Mouse (Mus musculus): Measurements from ENCODE around the gene B3galt1.

The B3galt1 gene

DNA sequence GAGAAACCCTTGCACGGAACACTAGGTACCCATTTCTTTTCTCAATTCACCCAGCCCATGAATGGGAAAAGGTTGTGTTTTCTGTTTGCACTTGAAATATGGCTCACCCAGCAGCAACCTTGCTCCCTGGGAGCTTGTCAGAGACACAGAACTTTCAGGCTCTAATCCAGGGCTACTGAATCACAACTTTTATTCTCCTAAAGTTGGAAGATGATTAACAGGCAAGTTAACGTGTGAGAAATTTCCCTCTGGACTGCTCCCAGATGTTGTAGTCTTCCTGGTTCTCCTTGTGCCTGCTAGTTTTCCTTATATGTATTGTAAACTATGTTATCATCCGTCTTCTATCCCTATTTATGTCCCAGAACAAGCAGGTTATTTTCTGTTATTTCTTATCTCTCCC, 221.9 kb downstream of the B3galt1 start:
- Histone ChIP-seq H3K36me3 (ENCODE audit: insufficient read depth, low read length) (no peaks in the 10 kb centered on the region), H3K4me1 (replicated peaks; ENCODE audit: low read depth, low read length) (no peaks in the 10 kb centered on the region), H3K27me3 (ENCODE audit: insufficient read depth, low read length) (no peaks in the 10 kb centered on the region), H3K4me3 (replicated peaks; ENCODE audit: low read length) (no peak overlapping the region), H3K9me3 (ENCODE audit: low read length) (no peaks in the 10 kb centered on the region)
- no peak for TF ChIP-seq CTCF (conservative IDR thresholded peaks at IDR 0.05; ENCODE audit: low read length)
- no peak for TF ChIP-seq POU5F1 (IDR thresholded peaks at IDR 0.05; ENCODE audit: borderline replicate concordance, low read length)
- TF ChIP-seq NANOG (IDR thresholded peaks at IDR 0.05; ENCODE audit: borderline replicate concordance, low read length): no peak

DNA sequence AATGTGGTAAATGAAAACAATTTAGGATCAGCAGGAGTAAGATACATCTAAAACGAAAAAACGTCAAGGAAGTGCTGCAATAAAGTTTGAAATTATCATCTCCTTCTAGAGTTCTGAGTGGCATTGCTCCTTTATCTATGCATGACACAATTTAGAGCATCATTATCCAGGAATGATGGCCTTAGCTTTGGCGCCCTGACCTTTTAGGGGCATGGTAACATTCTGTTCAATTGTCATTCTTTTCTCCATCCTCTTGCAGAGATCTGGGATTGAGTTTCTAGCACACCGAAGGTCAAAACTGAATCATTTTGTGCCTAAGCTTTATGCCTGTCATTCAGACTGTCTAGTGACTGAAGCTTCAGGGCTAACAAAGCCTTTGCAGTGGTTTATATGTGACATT, 231.9 kb downstream of the B3galt1 start:
- Histone ChIP-seq H3K4me3 (replicated peaks; ENCODE audit: low read length) (no peak overlapping the region), H3K36me3 (ENCODE audit: insufficient read depth, low read length) (no peaks in the 10 kb centered on the region), H3K4me1 (replicated peaks; ENCODE audit: low read depth, low read length) (no peaks in the 10 kb centered on the region), H3K27me3 (ENCODE audit: insufficient read depth, low read length) (no peaks in the 10 kb centered on the region), H3K9me3 (ENCODE audit: low read length) (no peaks in the 10 kb centered on the region)
- TF ChIP-seq POU5F1 (IDR thresholded peaks at IDR 0.05; ENCODE audit: borderline replicate concordance, low read length) (no peak), NANOG (IDR thresholded peaks at IDR 0.05; ENCODE audit: borderline replicate concordance, low read length) (no peak), CTCF (conservative IDR thresholded peaks at IDR 0.05; ENCODE audit: low read length) (no peak)

DNA sequence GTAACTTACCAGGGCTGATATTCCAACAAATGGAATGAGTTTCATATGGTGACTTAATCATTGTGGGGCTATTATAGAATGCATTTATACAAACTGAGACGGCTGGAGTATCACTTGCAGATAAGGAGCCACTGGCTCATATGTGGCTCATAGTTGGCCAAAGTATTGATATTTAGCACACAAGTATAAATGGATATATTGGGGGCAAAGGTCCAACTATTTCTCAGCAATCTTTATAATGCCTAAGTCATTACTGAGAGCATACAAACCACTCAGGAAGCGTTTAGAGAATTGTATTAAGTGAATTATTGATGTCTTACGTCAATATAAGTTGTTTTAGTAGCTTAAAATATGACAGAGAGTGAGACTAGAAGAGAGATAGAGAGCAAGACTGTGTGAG, 234.3 kb downstream of the B3galt1 start:
- Histone ChIP-seq H3K4me3 (replicated peaks; ENCODE audit: low read length) (no peak overlapping the region), H3K36me3 (ENCODE audit: insufficient read depth, low read length) (no peaks in the 10 kb centered on the region), H3K4me1 (replicated peaks; ENCODE audit: low read depth, low read length) (no peaks in the 10 kb centered on the region), H3K9me3 (ENCODE audit: low read length) (no peaks in the 10 kb centered on the region), H3K27me3 (ENCODE audit: insufficient read depth, low read length) (no peaks in the 10 kb centered on the region)
- TF ChIP-seq CTCF (conservative IDR thresholded peaks at IDR 0.05; ENCODE audit: low read length) (no peak), POU5F1 (IDR thresholded peaks at IDR 0.05; ENCODE audit: borderline replicate concordance, low read length) (no peak), NANOG (IDR thresholded peaks at IDR 0.05; ENCODE audit: borderline replicate concordance, low read length) (no peak)

DNA sequence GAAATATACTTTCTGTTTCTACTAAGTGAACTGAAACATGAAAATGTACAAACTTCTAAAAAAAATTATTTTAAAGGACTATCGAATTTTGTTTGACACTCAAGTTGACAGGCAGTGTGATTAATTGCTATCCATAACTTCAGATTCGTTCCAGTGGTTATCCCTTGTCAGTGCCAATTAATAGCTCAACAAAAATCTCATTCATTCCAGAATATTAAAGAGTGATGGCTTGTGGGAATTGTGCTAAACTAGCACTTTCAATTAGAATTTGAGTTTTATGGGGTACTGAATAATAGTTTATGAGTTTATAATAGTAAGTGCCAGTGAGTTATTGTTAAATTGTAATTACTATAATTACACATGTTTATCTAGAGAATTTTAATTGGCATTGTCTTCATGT, 250.5 kb downstream of the B3galt1 start:
- H3K4me1 ChIP-seq (replicated peaks; ENCODE audit: low read depth, low read length): no peaks in the 10 kb centered on the region
- H3K36me3 ChIP-seq (ENCODE audit: insufficient read depth, low read length): no peaks in the 10 kb centered on the region
- no peaks in the 10 kb centered on the region for H3K27me3 ChIP-seq (ENCODE audit: insufficient read depth, low read length)
- TF ChIP-seq CTCF (conservative IDR thresholded peaks at IDR 0.05; ENCODE audit: low read length) (no peak), POU5F1 (IDR thresholded peaks at IDR 0.05; ENCODE audit: borderline replicate concordance, low read length) (no peak), NANOG (IDR thresholded peaks at IDR 0.05; ENCODE audit: borderline replicate concordance, low read length) (no peak)
- no peaks in the 10 kb centered on the region for H3K9me3 ChIP-seq (ENCODE audit: low read length)
- H3K4me3 ChIP-seq (replicated peaks; ENCODE audit: low read length): no peak overlapping the region

DNA sequence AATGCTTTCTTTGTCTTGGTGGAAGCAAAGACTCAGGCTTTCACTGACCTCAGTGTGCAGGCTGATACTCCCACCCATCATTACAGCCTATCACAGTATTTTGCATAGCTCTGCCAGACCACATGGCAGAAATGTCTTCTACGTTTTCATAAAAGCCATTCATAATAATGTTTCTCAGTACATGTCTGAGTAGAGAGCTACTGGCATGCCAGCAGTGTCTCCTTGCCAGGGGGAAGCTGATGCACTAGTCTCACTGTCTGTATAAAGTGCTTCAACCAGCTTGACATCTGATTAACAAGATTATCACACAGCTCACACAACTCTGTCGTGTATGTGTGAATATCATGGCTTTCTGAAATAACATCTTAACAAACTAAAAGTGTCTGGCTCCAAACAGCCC, 252.3 kb downstream of the B3galt1 start:
- H3K4me3 ChIP-seq (replicated peaks; ENCODE audit: low read length): no peak overlapping the region
- H3K4me1 ChIP-seq (replicated peaks; ENCODE audit: low read depth, low read length): no peaks in the 10 kb centered on the region
- TF ChIP-seq CTCF (conservative IDR thresholded peaks at IDR 0.05; ENCODE audit: low read length) (no peak), POU5F1 (IDR thresholded peaks at IDR 0.05; ENCODE audit: borderline replicate concordance, low read length) (no peak), NANOG (IDR thresholded peaks at IDR 0.05; ENCODE audit: borderline replicate concordance, low read length) (no peak)
- H3K36me3 ChIP-seq (ENCODE audit: insufficient read depth, low read length): no peaks in the 10 kb centered on the region
- no peaks in the 10 kb centered on the region for H3K9me3 ChIP-seq (ENCODE audit: low read length)
- H3K27me3 ChIP-seq (ENCODE audit: insufficient read depth, low read length): no peaks in the 10 kb centered on the region

DNA sequence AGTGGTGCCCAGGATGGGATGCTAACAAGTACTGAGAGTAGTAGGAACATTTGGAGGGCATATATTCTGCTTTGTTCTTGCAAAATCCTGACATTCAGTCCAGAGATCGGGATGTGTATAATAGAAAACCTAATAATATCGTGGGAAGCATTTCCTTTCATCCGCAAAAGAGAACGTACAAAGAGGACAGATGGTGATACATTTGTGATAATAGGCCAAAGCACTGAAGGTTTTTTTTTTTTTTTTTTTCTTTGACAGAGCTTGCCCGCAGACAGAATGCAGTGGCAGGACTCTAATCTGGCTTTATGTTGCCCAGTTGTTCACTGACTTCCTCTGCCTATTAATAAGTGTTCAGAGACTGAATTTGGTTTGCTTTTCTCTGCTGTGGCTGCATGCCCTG, 256.7 kb downstream of the B3galt1 start:
- no peak overlapping the region for H3K4me3 ChIP-seq (replicated peaks; ENCODE audit: low read length)
- no peak for TF ChIP-seq POU5F1 (IDR thresholded peaks at IDR 0.05; ENCODE audit: borderline replicate concordance, low read length)
- H3K36me3 ChIP-seq (ENCODE audit: insufficient read depth, low read length): no peaks in the 10 kb centered on the region
- no peaks in the 10 kb centered on the region for H3K4me1 ChIP-seq (replicated peaks; ENCODE audit: low read depth, low read length)
- H3K27me3 ChIP-seq (ENCODE audit: insufficient read depth, low read length): no peaks in the 10 kb centered on the region
- no peaks in the 10 kb centered on the region for H3K9me3 ChIP-seq (ENCODE audit: low read length)

DNA sequence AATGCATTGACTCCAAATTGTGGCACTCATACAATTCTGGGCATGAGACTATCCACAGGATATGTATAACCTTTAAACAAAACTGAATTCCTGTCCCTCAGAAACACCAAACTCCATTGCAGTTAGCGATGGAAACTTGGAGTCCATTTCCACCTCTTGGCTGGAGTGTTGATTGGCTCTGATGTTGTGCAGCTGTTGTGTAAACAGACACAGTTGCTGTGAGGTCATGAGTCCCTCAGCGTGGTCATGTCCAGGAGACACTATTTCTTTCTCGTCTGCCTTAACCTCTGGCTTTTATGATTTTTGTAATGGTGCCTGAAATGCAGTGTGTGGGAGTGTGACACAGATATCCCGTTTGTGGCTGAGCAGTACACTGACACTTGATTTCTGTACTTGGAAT, 262.0 kb downstream of the B3galt1 start:
- Histone ChIP-seq H3K4me3 (replicated peaks; ENCODE audit: low read length) (no peak overlapping the region), H3K27me3 (ENCODE audit: insufficient read depth, low read length) (no peaks in the 10 kb centered on the region), H3K9me3 (ENCODE audit: low read length) (no peaks in the 10 kb centered on the region), H3K36me3 (ENCODE audit: insufficient read depth, low read length) (no peaks in the 10 kb centered on the region), H3K4me1 (replicated peaks; ENCODE audit: low read depth, low read length) (no peaks in the 10 kb centered on the region)
- TF ChIP-seq NANOG (IDR thresholded peaks at IDR 0.05; ENCODE audit: borderline replicate concordance, low read length): no peak
- TF ChIP-seq CTCF (conservative IDR thresholded peaks at IDR 0.05; ENCODE audit: low read length): no peak
- no peak for TF ChIP-seq POU5F1 (IDR thresholded peaks at IDR 0.05; ENCODE audit: borderline replicate concordance, low read length)

DNA sequence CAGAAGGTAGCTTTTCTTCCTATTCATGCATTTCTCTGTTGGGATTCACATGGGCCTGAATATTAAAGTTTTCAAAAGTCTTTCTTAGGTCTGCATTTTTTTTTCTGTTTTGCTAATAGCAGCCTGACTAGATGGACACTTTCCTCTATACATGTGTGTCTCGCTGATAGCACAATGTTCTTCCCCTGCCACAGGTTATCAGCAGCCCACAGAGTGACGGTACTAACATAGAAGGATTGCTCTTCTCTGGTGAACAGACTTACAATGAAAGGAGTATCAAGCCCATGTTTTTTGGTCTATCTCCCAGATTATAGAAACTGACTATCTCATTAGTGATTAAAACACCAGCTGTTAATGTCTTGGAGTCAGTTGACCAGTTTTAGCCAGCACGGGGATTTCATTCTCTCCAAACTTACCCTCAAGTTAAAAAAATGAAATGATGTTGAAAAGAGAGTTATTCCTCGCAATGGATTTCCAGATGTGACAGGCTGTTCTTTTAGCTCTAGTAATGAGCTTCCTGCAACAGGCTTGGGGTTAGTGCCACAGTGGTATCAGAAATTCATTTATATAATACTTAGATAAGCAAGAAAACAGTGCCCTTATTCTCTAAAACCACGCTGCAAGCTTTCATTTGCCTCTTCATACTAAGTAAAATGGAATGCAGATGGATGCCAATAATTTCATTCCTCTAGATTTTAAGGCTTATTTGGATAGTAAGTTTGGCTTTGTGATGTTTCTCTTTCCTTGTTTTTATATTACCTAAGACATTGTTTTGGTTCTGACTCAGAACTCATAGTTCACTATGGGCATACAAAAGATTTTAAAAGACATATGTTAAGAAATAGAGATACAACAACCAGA, 263.6 kb downstream of the B3galt1 start:
- Histone ChIP-seq H3K27me3 (ENCODE audit: insufficient read depth, low read length) (no peaks in the 10 kb centered on the region), H3K4me3 (replicated peaks; ENCODE audit: low read length) (no peak overlapping the region), H3K9me3 (ENCODE audit: low read length) (no peaks in the 10 kb centered on the region), H3K36me3 (ENCODE audit: insufficient read depth, low read length) (no peaks in the 10 kb centered on the region), H3K4me1 (replicated peaks; ENCODE audit: low read depth, low read length) (no peaks in the 10 kb centered on the region)
- TF ChIP-seq NANOG (IDR thresholded peaks at IDR 0.05; ENCODE audit: borderline replicate concordance, low read length) (no peak), CTCF (conservative IDR thresholded peaks at IDR 0.05; ENCODE audit: low read length) (no peak), POU5F1 (IDR thresholded peaks at IDR 0.05; ENCODE audit: borderline replicate concordance, low read length) (no peak)

DNA sequence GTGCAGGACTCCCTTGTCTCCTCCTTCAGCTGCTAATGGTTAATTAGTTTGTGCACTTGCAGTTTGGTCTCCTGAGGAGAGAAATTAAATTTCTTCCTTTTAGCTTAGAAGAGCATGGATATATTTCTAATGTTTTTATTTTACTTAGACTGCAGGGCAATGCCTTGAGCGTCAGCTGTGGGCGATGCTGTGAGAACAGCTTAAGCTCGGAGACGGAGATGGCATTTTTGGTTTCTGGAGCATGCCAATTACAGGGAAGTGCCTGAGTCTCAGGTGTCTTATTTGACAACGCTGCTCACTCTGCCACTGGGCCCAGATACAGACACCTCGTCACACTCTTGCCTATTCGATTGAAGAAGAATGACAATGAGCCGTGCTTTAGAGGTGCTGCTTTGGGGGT, 282.1 kb downstream of the B3galt1 start:
- Histone ChIP-seq H3K4me3 (replicated peaks; ENCODE audit: low read length) (no peak overlapping the region), H3K4me1 (replicated peaks; ENCODE audit: low read depth, low read length) (no peaks in the 10 kb centered on the region), H3K27me3 (ENCODE audit: insufficient read depth, low read length) (no peaks in the 10 kb centered on the region), H3K9me3 (ENCODE audit: low read length) (no peaks in the 10 kb centered on the region), H3K36me3 (ENCODE audit: insufficient read depth, low read length) (no peaks in the 10 kb centered on the region)
- TF ChIP-seq NANOG (IDR thresholded peaks at IDR 0.05; ENCODE audit: borderline replicate concordance, low read length) (no peak), POU5F1 (IDR thresholded peaks at IDR 0.05; ENCODE audit: borderline replicate concordance, low read length) (no peak), CTCF (conservative IDR thresholded peaks at IDR 0.05; ENCODE audit: low read length) (no peak)
